Mouse (Mus musculus) C2C12 (cell line): ENCODE measurements at regions not wholly inside any gene's neighbourhood (a gene's known extent, or its start where the extent isn't known, plus 50 kb on each side); places are given as distances from the start of the nearest gene placed in this dataset.

ENCODE experiments used
- H3K27me3 ChIP-seq: one replicate; pipeline ENCODE4 v1.6.1; 2011; ENCODE audit not compliant: control insufficient read depth, insufficient read depth, insufficient read length
- H3K36me3 ChIP-seq: one replicate; pipeline ENCODE4 v1.6.1; 2011; ENCODE audit not compliant: control insufficient read depth, insufficient read depth
- H3K4me3 ChIP-seq: one replicate; pipeline ENCODE4 v1.5.1; 2011; ENCODE audit warnings: mild to moderate bottlenecking, control low read depth; ENCODE audit not compliant: poor library complexity, insufficient read depth, severe bottlenecking
- H3K79me2 ChIP-seq: one replicate; pipeline ENCODE4 v1.6.1; 2011; ENCODE audit not compliant: control insufficient read depth, insufficient read depth
- H3K79me3 ChIP-seq: one replicate; pipeline ENCODE4 v1.6.1; 2011; ENCODE audit warnings: low read depth, control low read depth
- H3ac ChIP-seq: one replicate; pipeline ENCODE3; 2011; ENCODE audit warnings: low read depth; ENCODE audit not compliant: control insufficient read depth, insufficient read length
- CEBPB ChIP-seq: IDR thresholded peaks from one replicate; pipeline ENCODE4 v1.6.1; 2011; ENCODE audit warnings: low read depth, mild to moderate bottlenecking, control low read depth, moderate library complexity
- CTCF ChIP-seq: IDR thresholded peaks from one replicate; pipeline ENCODE4 v1.5.1; 2011; ENCODE audit not compliant: control insufficient read depth, insufficient read depth, insufficient read length
- FOSL1 ChIP-seq: IDR thresholded peaks from one replicate; pipeline ENCODE4 v1.8.0; 2011; ENCODE audit warnings: mild to moderate bottlenecking, low read length; ENCODE audit not compliant: poor library complexity, insufficient read depth, severe bottlenecking
- MAX ChIP-seq: IDR thresholded peaks from one replicate; pipeline ENCODE4 v1.6.1; 2011; ENCODE audit warnings: mild to moderate bottlenecking, control low read depth
- MYOD1 ChIP-seq: IDR thresholded peaks from one replicate; pipeline ENCODE4 v1.6.1; 2011; ENCODE audit warnings: low read depth; ENCODE audit not compliant: control insufficient read depth, insufficient read length
- MYOG ChIP-seq: IDR thresholded peaks from one replicate; pipeline ENCODE4 v1.6.1; 2011; ENCODE audit not compliant: control insufficient read depth, insufficient read length; ENCODE audit errors: extremely low read depth
- USF1 ChIP-seq: IDR thresholded peaks from one replicate; pipeline ENCODE4 v1.6.1; 2011; ENCODE audit warnings: low read depth, mild to moderate bottlenecking, control low read depth, moderate library complexity

GRCm38 (mm10) chr2:174007976-174008349, 68.1 kb upstream of the Stx16 start:
- no peak for TF ChIP-seq MYOD1
- no peak for TF ChIP-seq MAX
- TF ChIP-seq FOSL1, result no peak
- no peak for TF ChIP-seq CEBPB
- TF ChIP-seq CTCF, result no peak
- TF ChIP-seq MYOG, result no peak
- TF ChIP-seq USF1, result no peak
- Histone ChIP-seq H3K79me3 (no peaks in the 10 kb centered on the region), H3ac (no peak overlapping the region), H3K79me2 (no peaks in the 10 kb centered on the region), H3K36me3 (no peaks in the 10 kb centered on the region), H3K27me3 (no peaks in the 10 kb centered on the region), H3K4me3 (no peak overlapping the region)

GRCm38 (mm10) chr2:174008350-174009218, 67.5 kb upstream of the Stx16 start:
- no peak for TF ChIP-seq CTCF
- TF ChIP-seq MAX, result no peak
- no peak overlapping the region for H3ac ChIP-seq
- no peaks in the 10 kb centered on the region for H3K36me3 ChIP-seq
- no peaks in the 10 kb centered on the region for H3K27me3 ChIP-seq
- no peaks in the 10 kb centered on the region for H3K79me3 ChIP-seq
- H3K79me2 ChIP-seq, result no peaks in the 10 kb centered on the region
- H3K4me3 ChIP-seq, result no peak overlapping the region

- Histone ChIP-seq H3K27me3 (no peaks in the 10 kb centered on the region), H3K79me2 (no peaks in the 10 kb centered on the region), H3K79me3 (no peaks in the 10 kb centered on the region), H3K4me3 (no peak overlapping the region), H3ac (no peak overlapping the region), H3K36me3 (no peaks in the 10 kb centered on the region)
- TF ChIP-seq FOSL1 (no peak), CEBPB (no peak), MYOG (no peak), MAX (no peak), USF1 (no peak), MYOD1 (no peak), CTCF (no peak)
Measured at GRCm38 (mm10) chr2:174010038-174010437, 66.1 kb upstream of the Stx16 start.

- TF ChIP-seq MYOD1, result no peak
- TF ChIP-seq CTCF, result no peak
- TF ChIP-seq FOSL1, result no peak
- no peak for TF ChIP-seq CEBPB
- TF ChIP-seq MAX, result no peak
- no peak for TF ChIP-seq MYOG
- TF ChIP-seq USF1, result no peak
- H3K36me3 ChIP-seq, result no peaks in the 10 kb centered on the region
- H3ac ChIP-seq, result no peak overlapping the region
- H3K79me2 ChIP-seq, result no peaks in the 10 kb centered on the region
- no peak overlapping the region for H3K4me3 ChIP-seq
- no peaks in the 10 kb centered on the region for H3K79me3 ChIP-seq
- no peaks in the 10 kb centered on the region for H3K27me3 ChIP-seq
Measured at GRCm38 (mm10) chr2:174011399-174011798, 64.7 kb upstream of the Stx16 start.

GRCm38 (mm10) chr2:174014361-174014760, 61.7 kb upstream of the Stx16 start:
- no peak for TF ChIP-seq MAX
- TF ChIP-seq CTCF, result no peak
- TF ChIP-seq MYOD1, result no peak
- no peak for TF ChIP-seq MYOG
- no peak for TF ChIP-seq FOSL1
- TF ChIP-seq CEBPB, result no peak
- TF ChIP-seq USF1, result no peak
- Histone ChIP-seq H3K36me3 (no peaks in the 10 kb centered on the region), H3K4me3 (no peak overlapping the region), H3ac (no peak overlapping the region), H3K27me3 (no peaks in the 10 kb centered on the region), H3K79me3 (no peaks in the 10 kb centered on the region), H3K79me2 (no peaks in the 10 kb centered on the region)

GRCm38 (mm10) chr2:174015283-174015682, 60.8 kb upstream of the Stx16 start:
- no peak for TF ChIP-seq USF1
- TF ChIP-seq CEBPB, result no peak
- no peak for TF ChIP-seq MAX
- Histone ChIP-seq H3K79me3 (no peaks in the 10 kb centered on the region), H3K27me3 (no peaks in the 10 kb centered on the region), H3ac (no peak overlapping the region), H3K4me3 (no peak overlapping the region), H3K36me3 (no peaks in the 10 kb centered on the region), H3K79me2 (no peaks in the 10 kb centered on the region)
